Mouse (Mus musculus): ENCODE data around the gene Hist1h3g.
"Not testable (repeated sequence)": the region's sequence is repeated elsewhere in the genome, so short reads cannot be mapped to it uniquely, and the experiment has no call there.

GRCm38 (mm10) chr13:23561531-23561882 lies 26.3 kb downstream of the Hist1h3g start:
- TF ChIP-seq CTCF (conservative IDR thresholded peaks at IDR 0.05; ENCODE audit: low read length); POU5F1 (IDR thresholded peaks at IDR 0.05; ENCODE audit: borderline replicate concordance, low read length): not testable (repeated sequence)

Data from E14TG2a.4 (cell line).